Mouse (Mus musculus) ES-Bruce4 (cell line): Measurements from ENCODE around the gene Ush2a. TPM values are rescaled to one million over a fixed set of nuclear protein-coding genes. Genes with fewer than 3 reads are reported as not detected.

ENCODE experiments used
- H3K27ac ChIP-seq: 2 replicates; pipeline ENCODE4 v1.5.1; 2012; ENCODE audit warnings: low read length, inconsistent platforms; ENCODE audit not compliant: insufficient read depth
- H3K27me3 ChIP-seq: 2 replicates; pipeline ENCODE4 v1.6.1; 2012; ENCODE audit warnings: mild to moderate bottlenecking, low read length, inconsistent platforms; ENCODE audit not compliant: control insufficient read depth, poor library complexity, insufficient read depth, severe bottlenecking
- H3K36me3 ChIP-seq: 2 replicates; pipeline ENCODE4 v1.6.1; 2012; ENCODE audit warnings: inconsistent platforms, mild to moderate bottlenecking, low read length, moderate library complexity; ENCODE audit not compliant: control insufficient read depth, poor library complexity, insufficient read depth, severe bottlenecking
- H3K4me1 ChIP-seq: one replicate; pipeline ENCODE4 v1.8.1; 2011; ENCODE audit warnings: low read length; ENCODE audit not compliant: control insufficient read depth, insufficient read depth
- H3K4me3 ChIP-seq: 2 replicates; pipeline ENCODE4 v1.5.1; 2011; ENCODE audit warnings: low read depth, mild to moderate bottlenecking, low read length
- H3K9ac ChIP-seq: 2 replicates; pipeline ENCODE4 v1.6.1; 2012; ENCODE audit warnings: low read depth, mild to moderate bottlenecking, inconsistent platforms; ENCODE audit not compliant: poor library complexity, severe bottlenecking
- H3K9me3 ChIP-seq: replicated peaks from 2 replicates; pipeline ENCODE4 v1.6.1; 2012; ENCODE audit warnings: mild to moderate bottlenecking, low read length, inconsistent platforms; ENCODE audit not compliant: control insufficient read depth, poor library complexity, insufficient read depth, severe bottlenecking
- CTCF ChIP-seq: IDR thresholded peaks from one replicate; pipeline ENCODE4 v1.8.1; 2011; ENCODE audit warnings: low read depth, low read length
- EP300 ChIP-seq: IDR thresholded peaks from 2 replicates; pipeline ENCODE4 v1.6.1; 2011; ENCODE audit warnings: low read depth, low read length; ENCODE audit not compliant: insufficient read depth
- POLR2A ChIP-seq: IDR thresholded peaks from one replicate; pipeline ENCODE4 v1.8.1; 2011; ENCODE audit warnings: low read length; ENCODE audit not compliant: insufficient read depth
- polyA plus RNA-seq: library from polyadenylated mRNA; stranded (reverse); fragments of >200 nt; gene quantifications from 2 replicates; pipeline ENCODE4 v1.2.4, GENCODE M21; 2011; ENCODE audit warnings: low read depth; ENCODE audit not compliant: missing spikeins, insufficient read depth, insufficient read length

Gene Ush2a
- polyA plus RNA-seq, 1 experiment = not detected

GRCm38 (mm10) chr1:189007980-189008324 is 746.1 kb downstream of the Ush2a start:
- TF ChIP-seq EP300 (no peak), CTCF (no peak), POLR2A (no peak)
- no peaks in the 10 kb centered on the region for H3K27me3 ChIP-seq

GRCm38 (mm10) chr1:189010671-189011070 is 748.8 kb downstream of the Ush2a start:
- peaks cover 1% of the 10 kb centered on the region for H3K4me1 ChIP-seq
- H3K27me3 ChIP-seq = no peaks in the 10 kb centered on the region
- H3K4me3 ChIP-seq = no peak overlapping the region
- H3K36me3 ChIP-seq = 0 out of 2 replicates have a peak, but pooled peaks cover 2% of the 10 kb centered on the region
- no peak for TF ChIP-seq CTCF
- TF ChIP-seq POLR2A = no peak
- TF ChIP-seq EP300 = no peak
- H3K9me3 ChIP-seq = no peaks in the 10 kb centered on the region
- no peak overlapping the region for H3K27ac ChIP-seq
- no peak overlapping the region for H3K9ac ChIP-seq

More at GRCm38 (mm10) chr1:189007980-189008324, 746.1 kb downstream of the Ush2a start:
- Histone ChIP-seq H3K9me3 (no peaks in the 10 kb centered on the region), H3K4me3 (peak overlapping the region; percentile 45), H3K36me3 (0 out of 2 replicates have a peak, but pooled peaks cover 3% of the 10 kb centered on the region), H3K4me1 (peaks cover 6% of the 10 kb centered on the region), H3K9ac (no peak overlapping the region; the same call in 1 of the 2 replicates), H3K27ac (no peak overlapping the region)

GRCm38 (mm10) chr1:189012846-189013586 is 751.2 kb downstream of the Ush2a start:
- 0 out of 2 replicates have a peak, but pooled peaks have one; percentile 54 for TF ChIP-seq EP300
- no peak for TF ChIP-seq POLR2A
- no peak for TF ChIP-seq CTCF
- H3K27me3 ChIP-seq = no peaks in the 10 kb centered on the region

GRCm38 (mm10) chr1:189013587-189013921 is 751.7 kb downstream of the Ush2a start:
- Histone ChIP-seq H3K36me3 (no peaks in the 10 kb centered on the region), H3K9me3 (no peaks in the 10 kb centered on the region), H3K4me3 (no peak overlapping the region), H3K27ac (peak overlapping the region; percentile 91; the same call in 1 of the 2 replicates), H3K4me1 (no peaks in the 10 kb centered on the region), H3K27me3 (no peaks in the 10 kb centered on the region), H3K9ac (no peak overlapping the region)
- TF ChIP-seq CTCF (no peak), EP300 (0 out of 2 replicates have a peak, but pooled peaks have one; percentile 25), POLR2A (no peak)

More at GRCm38 (mm10) chr1:189012846-189013586, 751.2 kb downstream of the Ush2a start:
- H3K9ac ChIP-seq = peak overlapping the region; percentile 56; the same call in 1 of the 2 replicates
- H3K9me3 ChIP-seq = no peaks in the 10 kb centered on the region
- no peaks in the 10 kb centered on the region for H3K4me1 ChIP-seq
- peak overlapping the region; percentile 91 for H3K27ac ChIP-seq
- H3K4me3 ChIP-seq = peak overlapping the region; percentile 49
- no peaks in the 10 kb centered on the region for H3K36me3 ChIP-seq
